Mouse (Mus musculus) liver, embryonic 12.5 days (tissue): Measurements from ENCODE around the gene Zfhx3. TPM values are rescaled to one million over a fixed set of nuclear protein-coding genes. Genes with fewer than 3 reads are reported as not detected.

Source experiments
- ATAC-seq: fragments of 200-750 bp; cut with Nextera tagmentation; 2 replicates; pipeline ENCODE4 v1.8.0; 2017; ENCODE audit warnings: moderate number of reproducible peaks, mild to moderate bottlenecking, moderate library complexity
- H3K27ac ChIP-seq: fragments of 300-500 bp; sonication (generic); 2 replicates; pipeline ENCODE4 v1.5.1; 2016; ENCODE audit warnings: mild to moderate bottlenecking
- H3K27me3 ChIP-seq: fragments of 300-500 bp; sonication (generic); replicated peaks from 2 replicates; pipeline ENCODE4 v1.6.1; 2016; ENCODE audit warnings: mild to moderate bottlenecking, moderate library complexity
- H3K36me3 ChIP-seq: fragments of 300-500 bp; sonication (generic); 2 replicates; pipeline ENCODE4 v1.6.1; 2016; ENCODE audit warnings: mild to moderate bottlenecking, moderate library complexity
- H3K4me1 ChIP-seq: fragments of 300-500 bp; sonication (generic); 2 replicates; pipeline ENCODE4 v1.6.1; 2016
- H3K4me2 ChIP-seq: fragments of 300-500 bp; sonication (generic); 2 replicates; pipeline ENCODE4 v1.6.1; 2016; ENCODE audit warnings: mild to moderate bottlenecking, moderate library complexity
- H3K4me3 ChIP-seq: fragments of 300-500 bp; sonication (generic); 2 replicates; pipeline ENCODE4 v1.5.1; 2016; ENCODE audit warnings: mild to moderate bottlenecking, moderate library complexity
- H3K9ac ChIP-seq: fragments of 300-500 bp; sonication (generic); 2 replicates; pipeline ENCODE4 v1.6.1; 2016; ENCODE audit warnings: mild to moderate bottlenecking, moderate library complexity
- H3K9me3 ChIP-seq: fragments of 300-500 bp; sonication (generic); replicated peaks from 2 replicates; pipeline ENCODE4 v1.6.1; 2016; ENCODE audit warnings: mild to moderate bottlenecking, moderate library complexity
- WGBS: fragments of 180-500 bp; shearing (Covaris S2); methylation state at CpG from one replicate; pipeline ENCODE4 v1.1.7; 2016; ENCODE audit not compliant: insufficient replicate concordance; 5-methylcytosine and 5-hydroxymethylcytosine counted together
- polyA plus RNA-seq: library from polyadenylated mRNA; unstranded; fragments of >200 nt; fragmentation: Nextera tagmentation; extraction: Ambion mirVana; gene quantifications from 2 replicates; pipeline ENCODE4 v1.2.1, GENCODE M21; 2016

Zfhx3 gene
- polyA plus RNA-seq, 1 experiment from 2014 or later, result 2.4 TPM

DNA sequence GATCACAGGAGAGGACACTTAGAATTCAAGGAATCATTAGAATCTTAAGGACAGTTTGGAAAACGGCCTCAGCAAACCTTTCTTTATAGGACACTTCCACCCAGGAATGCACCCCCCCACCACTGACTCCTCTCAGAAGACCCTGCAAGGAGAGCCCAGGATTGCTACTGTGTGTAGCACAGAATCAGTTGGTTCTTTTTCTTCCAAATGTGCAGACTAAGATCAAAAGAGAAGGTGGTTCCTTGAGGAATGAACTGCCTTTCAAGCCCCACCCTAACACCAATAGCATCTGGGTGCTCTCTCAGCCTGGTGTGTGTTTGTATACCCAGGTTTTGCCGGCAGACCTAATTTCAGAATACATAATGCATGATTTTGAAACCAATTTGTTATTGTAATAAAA is 279.6 kb downstream of the Zfhx3 start:
- no peak overlapping the region for H3K9ac ChIP-seq
- no peak overlapping the region for H3K4me3 ChIP-seq
- H3K36me3 ChIP-seq, result no peaks in the 10 kb centered on the region
- H3K9me3 ChIP-seq, result no peaks in the 10 kb centered on the region
- no peak for ATAC-seq
- no peaks in the 10 kb centered on the region for H3K27me3 ChIP-seq
- no peaks in the 10 kb centered on the region for H3K4me1 ChIP-seq
- WGBS, result 66% methylated on average over 2 of the region's 2 CpGs
- H3K4me2 ChIP-seq, result no peak overlapping the region
- H3K27ac ChIP-seq, result no peak overlapping the region

DNA sequence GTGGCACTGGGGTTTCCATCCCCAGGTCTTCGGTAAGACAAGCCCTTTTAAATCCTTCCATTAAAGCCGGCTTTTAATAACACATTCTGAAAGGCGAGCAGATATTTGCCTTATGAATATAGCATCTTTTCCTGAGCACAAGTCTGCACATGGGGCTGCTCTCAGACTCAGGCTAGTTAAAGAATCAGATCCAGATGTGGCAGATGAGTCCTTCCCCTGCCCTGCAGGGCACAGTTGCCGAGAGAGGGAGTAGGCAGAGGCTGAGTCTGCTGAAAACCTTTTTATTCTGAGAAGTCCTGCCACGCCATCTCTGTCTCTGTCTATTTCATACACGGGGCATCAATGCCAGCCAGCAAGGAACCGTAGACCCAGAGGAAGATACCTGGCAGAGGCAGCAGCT is 289.9 kb downstream of the Zfhx3 start:
- no peak overlapping the region for H3K9ac ChIP-seq
- no peaks in the 10 kb centered on the region for H3K36me3 ChIP-seq
- WGBS, result 70% methylated on average over 7 of the region's 7 CpGs
- H3K4me1 ChIP-seq, result no peaks in the 10 kb centered on the region
- no peak for ATAC-seq
- no peak overlapping the region for H3K27ac ChIP-seq
- H3K27me3 ChIP-seq, result no peaks in the 10 kb centered on the region
- H3K4me2 ChIP-seq, result no peak overlapping the region
- H3K9me3 ChIP-seq, result no peaks in the 10 kb centered on the region
- H3K4me3 ChIP-seq, result no peak overlapping the region

DNA sequence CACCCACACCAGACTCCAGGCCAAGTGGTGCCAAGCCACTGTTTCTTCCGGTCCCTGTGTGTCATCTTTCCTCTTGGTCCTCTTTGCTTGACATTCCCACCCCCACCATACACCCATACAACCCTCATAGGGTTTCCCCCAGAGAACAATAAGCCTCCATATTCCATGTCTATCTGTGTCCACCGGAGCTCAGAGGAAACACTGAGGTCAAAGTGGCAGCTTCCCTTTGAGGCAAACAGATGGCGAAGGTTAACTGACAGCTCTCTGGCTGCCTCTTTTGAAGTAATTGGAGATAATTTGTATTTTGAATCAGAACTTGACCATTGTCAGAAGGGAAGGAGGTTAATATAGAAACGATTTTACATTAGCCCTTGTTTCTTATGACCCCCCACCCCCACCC is 292.0 kb downstream of the Zfhx3 start:
- H3K4me3 ChIP-seq, result no peak overlapping the region
- WGBS, result 54% methylated on average over 4 of the region's 4 CpGs
- no peak overlapping the region for H3K27ac ChIP-seq
- H3K36me3 ChIP-seq, result no peaks in the 10 kb centered on the region
- no peak overlapping the region for H3K9ac ChIP-seq
- H3K27me3 ChIP-seq, result no peaks in the 10 kb centered on the region
- ATAC-seq, result no peak
- H3K9me3 ChIP-seq, result no peaks in the 10 kb centered on the region
- H3K4me2 ChIP-seq, result no peak overlapping the region
- no peaks in the 10 kb centered on the region for H3K4me1 ChIP-seq

DNA sequence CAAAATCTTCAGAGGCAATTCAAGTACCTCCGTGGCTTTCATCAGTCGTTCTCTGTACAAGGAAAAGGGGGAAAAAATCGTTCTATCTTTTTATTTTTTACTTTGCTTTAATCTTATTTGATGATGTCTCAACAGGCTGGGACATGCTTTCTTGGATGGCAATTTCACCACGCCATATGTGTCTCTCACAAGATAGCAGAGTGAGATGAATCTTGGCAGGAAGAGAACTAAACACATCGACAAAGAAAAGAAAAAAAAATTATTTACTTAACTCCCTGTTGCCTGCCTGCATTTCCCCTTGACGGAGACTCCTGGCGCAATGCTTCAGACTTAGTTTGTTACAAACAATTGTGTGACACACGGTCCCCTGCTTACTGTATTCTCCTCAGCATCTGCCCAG is 294.3 kb downstream of the Zfhx3 start:
- Histone ChIP-seq H3K4me2 (no peak overlapping the region), H3K9me3 (no peaks in the 10 kb centered on the region), H3K4me3 (no peak overlapping the region), H3K27me3 (no peaks in the 10 kb centered on the region), H3K36me3 (no peaks in the 10 kb centered on the region), H3K9ac (no peak overlapping the region), H3K4me1 (no peaks in the 10 kb centered on the region), H3K27ac (no peak overlapping the region)
- 59% methylated on average over 8 of the region's 8 CpGs for WGBS
- no peak for ATAC-seq

DNA sequence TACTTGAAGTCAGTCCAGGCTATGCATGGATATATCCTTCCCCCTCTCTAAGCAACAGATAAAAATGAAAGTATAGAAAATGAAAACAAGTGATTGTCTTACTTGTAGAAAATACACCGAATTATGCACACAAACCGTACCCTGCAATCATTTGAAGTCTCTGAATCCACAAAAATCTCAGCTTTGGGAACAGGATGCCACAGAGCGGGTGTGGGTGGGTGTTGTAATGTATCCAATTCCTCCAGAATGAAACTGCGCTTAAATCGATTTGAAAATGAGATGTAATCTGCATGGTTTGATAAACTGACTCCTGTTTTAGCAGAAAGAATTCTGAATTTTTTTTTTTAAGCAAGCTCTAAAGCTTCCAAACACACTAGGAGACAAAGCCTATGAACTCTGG is 297.1 kb downstream of the Zfhx3 start:
- no peaks in the 10 kb centered on the region for H3K36me3 ChIP-seq
- H3K9ac ChIP-seq, result no peak overlapping the region
- H3K27me3 ChIP-seq, result no peaks in the 10 kb centered on the region
- H3K4me1 ChIP-seq, result no peaks in the 10 kb centered on the region
- 71% methylated on average over 5 of the region's 5 CpGs for WGBS
- no peak overlapping the region for H3K27ac ChIP-seq
- no peaks in the 10 kb centered on the region for H3K9me3 ChIP-seq
- ATAC-seq, result no peak
- no peak overlapping the region for H3K4me3 ChIP-seq
- no peak overlapping the region for H3K4me2 ChIP-seq

DNA sequence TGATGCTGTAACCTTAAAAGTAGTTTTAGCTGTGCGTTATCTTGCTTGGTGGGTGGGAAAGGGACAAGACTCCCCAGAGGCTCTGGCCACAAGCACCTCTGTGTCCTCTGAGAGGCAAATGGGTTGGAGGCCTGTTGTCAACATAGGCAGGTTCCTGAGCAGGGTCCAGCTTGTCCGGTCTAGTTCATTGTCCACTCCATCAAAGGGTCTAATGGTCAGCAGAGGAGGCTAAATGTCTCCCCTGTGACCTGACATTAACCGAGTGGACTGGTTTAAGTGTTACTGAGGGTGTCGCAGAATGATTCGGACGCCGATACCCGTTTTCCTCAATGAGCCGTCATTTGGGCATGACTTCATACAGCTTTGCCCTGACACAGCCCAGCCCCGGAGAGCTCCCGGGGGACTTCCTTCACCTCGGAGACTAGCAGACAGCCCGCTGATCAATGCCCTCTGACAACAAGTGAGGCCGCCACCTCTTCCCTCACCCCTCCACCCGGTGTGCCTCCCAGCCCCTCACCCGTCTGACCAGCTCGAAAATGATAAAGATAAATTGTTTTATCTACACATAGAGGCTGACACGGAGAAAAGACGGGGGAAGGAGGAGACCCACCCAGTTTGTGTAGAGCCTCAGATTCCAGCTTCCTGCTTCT is 298.7 kb downstream of the Zfhx3 start:
- Histone ChIP-seq H3K4me2 (peak overlapping the region; percentile 32), H3K27ac (no peak overlapping the region), H3K4me1 (no peaks in the 10 kb centered on the region), H3K9me3 (no peaks in the 10 kb centered on the region), H3K27me3 (no peaks in the 10 kb centered on the region), H3K4me3 (no peak overlapping the region), H3K9ac (no peak overlapping the region), H3K36me3 (no peaks in the 10 kb centered on the region)
- ATAC-seq, result no peak
- 36% methylated on average over 19 of the region's 19 CpGs for WGBS

DNA sequence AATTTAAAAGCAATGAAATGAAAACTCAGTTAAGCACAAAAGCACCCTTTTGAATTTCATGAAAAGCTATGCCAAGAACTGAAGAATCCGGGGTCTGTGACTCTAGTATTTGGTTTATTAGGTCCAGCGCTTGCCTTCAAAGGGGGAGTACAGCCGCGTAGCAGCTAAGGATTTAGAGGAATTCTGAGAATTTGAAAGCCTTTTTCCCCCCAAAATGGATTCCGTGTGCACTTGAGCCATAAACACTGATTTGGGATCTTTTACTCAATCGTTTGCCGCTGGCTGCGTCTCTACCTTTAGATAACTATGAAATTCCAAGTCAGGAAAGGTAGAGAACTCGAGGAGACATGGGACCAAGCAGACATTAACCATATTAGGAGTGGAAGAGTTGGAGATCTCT is 300.8 kb downstream of the Zfhx3 start:
- 58% methylated on average over 9 of the region's 9 CpGs for WGBS
- ATAC-seq, result no peak

DNA sequence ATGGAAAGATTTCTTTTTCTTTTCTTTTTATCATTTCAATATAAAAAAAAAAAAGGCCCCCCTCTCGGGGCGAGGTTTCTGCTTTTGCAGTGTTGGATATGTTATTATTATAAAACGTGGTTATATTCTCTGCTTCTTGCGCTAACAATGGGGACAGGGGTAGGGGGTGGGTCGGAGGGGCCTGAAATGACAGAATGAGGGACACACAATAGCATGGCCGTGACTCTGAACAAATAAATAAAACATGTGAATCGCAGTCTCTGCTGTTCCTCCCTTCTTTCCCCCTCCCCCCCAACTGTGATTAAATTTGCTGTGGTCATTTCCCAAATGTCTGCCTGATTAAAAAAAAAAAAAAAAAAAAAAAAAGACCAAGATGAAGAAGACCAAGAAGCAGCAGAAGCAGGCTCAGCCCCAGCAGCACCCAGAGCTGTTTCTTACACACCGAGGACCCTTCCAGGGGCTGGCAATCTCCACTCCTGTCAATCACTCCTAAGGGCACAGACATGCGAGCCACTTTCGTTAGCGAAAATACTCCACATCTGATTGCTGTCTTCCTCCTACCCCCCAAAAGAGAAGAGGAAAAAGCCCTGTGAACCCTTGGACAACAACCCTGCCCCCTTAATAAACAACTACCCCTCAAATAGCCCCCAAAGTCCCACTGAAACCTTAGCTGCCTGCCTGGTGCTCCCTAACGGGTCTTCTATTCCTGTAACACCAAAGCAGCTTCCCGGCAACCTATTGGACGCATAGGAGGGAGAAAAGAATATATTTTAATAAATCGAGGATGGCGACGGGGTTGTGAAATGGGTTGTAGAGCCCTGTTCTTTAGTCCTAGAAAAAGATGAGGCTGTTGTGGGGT is 302.4 kb downstream of the Zfhx3 start:
- 65% methylated on average over 17 of the region's 17 CpGs for WGBS
- H3K4me1 ChIP-seq, result no peaks in the 10 kb centered on the region
- H3K27me3 ChIP-seq, result no peaks in the 10 kb centered on the region; the same call in 1 of the 2 replicates
- H3K36me3 ChIP-seq, result no peaks in the 10 kb centered on the region
- H3K9me3 ChIP-seq, result no peaks in the 10 kb centered on the region
- H3K4me3 ChIP-seq, result no peak overlapping the region
- no peak overlapping the region for H3K4me2 ChIP-seq
- no peak for ATAC-seq
- no peak overlapping the region for H3K9ac ChIP-seq
- no peak overlapping the region for H3K27ac ChIP-seq

More for the DNA sequence above, 300.8 kb downstream of the Zfhx3 start:
- H3K36me3 ChIP-seq, result no peaks in the 10 kb centered on the region
- H3K9me3 ChIP-seq, result no peaks in the 10 kb centered on the region
- H3K4me1 ChIP-seq, result no peaks in the 10 kb centered on the region
- no peaks in the 10 kb centered on the region; the same call in 1 of the 2 replicates for H3K27me3 ChIP-seq
- no peak overlapping the region for H3K4me3 ChIP-seq
- no peak overlapping the region for H3K4me2 ChIP-seq
- H3K9ac ChIP-seq, result no peak overlapping the region
- no peak overlapping the region for H3K27ac ChIP-seq

DNA sequence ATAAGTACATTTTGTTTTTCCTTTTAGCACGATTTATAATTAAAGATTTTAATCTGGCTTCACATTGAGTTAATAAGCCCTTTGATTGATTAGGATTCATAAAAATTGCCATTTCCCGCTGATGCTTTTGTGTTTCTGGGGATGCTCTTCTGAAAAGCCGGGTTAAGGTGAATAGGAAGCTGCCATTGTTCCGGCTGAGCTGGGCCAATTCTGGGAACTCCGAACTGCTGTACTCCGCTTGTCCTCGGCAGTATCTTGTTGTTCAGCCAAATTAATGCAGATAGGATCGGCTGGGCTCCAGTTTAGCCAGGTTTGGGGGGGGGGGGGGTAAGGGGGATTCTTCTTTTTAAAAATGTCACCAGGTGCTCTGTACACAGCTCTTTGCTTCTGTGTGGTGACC is 303.1 kb downstream of the Zfhx3 start:
- WGBS, result 70% methylated on average over 8 of the region's 8 CpGs

DNA sequence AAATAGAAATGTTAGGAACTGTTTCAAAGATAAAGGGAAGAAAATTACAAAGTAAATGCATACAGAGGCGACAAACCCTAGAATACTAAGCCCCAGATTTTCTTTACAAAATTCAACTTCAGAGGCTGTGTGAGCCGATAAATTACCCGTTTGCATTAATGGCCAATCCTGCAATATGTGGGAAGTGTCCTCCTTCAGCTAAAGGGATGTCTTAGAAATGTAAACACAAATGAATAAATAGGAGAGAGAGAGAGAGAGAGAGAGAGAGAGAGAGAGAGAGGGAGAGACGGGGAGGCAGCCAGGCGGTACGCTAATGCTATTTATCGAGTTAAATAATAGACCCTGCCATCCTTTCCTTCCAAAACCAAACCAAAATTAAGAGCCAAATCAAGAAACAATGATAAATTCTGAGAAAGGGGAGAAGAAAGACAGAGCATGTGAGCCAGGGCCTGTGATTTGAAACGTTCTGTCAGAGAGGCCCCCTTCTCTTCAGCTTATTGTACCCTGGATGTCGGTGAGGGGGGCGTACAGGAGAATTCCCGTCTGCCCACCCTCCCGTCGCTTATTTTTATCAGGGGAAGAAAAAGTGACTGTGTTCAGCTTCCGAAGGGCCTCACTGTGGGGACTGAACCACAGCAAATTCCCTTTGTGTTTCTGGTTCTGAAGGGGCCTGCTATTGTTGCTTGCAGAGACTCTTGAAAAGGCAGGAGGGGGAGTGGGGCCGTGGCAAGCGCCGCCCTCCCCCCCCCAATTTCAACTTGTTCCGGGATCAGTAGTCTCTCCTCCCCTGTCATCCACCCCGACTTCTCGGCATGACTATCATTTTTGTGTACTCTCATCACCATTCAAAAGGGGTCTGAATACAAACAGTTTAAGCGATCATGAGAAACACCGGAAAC is 303.8 kb downstream of the Zfhx3 start:
- ATAC-seq, result no peak
- no peak overlapping the region for H3K4me2 ChIP-seq
- 68% methylated on average over 22 of the region's 22 CpGs for WGBS

More for the DNA sequence above, 303.1 kb downstream of the Zfhx3 start:
- ATAC-seq, result no peak
- H3K4me1 ChIP-seq, result no peaks in the 10 kb centered on the region
- no peak overlapping the region for H3K4me3 ChIP-seq
- no peak overlapping the region for H3K27ac ChIP-seq
- H3K9ac ChIP-seq, result no peak overlapping the region
- H3K4me2 ChIP-seq, result no peak overlapping the region
- no peaks in the 10 kb centered on the region for H3K36me3 ChIP-seq
- no peaks in the 10 kb centered on the region for H3K9me3 ChIP-seq
- no peaks in the 10 kb centered on the region; the same call in 1 of the 2 replicates for H3K27me3 ChIP-seq

DNA sequence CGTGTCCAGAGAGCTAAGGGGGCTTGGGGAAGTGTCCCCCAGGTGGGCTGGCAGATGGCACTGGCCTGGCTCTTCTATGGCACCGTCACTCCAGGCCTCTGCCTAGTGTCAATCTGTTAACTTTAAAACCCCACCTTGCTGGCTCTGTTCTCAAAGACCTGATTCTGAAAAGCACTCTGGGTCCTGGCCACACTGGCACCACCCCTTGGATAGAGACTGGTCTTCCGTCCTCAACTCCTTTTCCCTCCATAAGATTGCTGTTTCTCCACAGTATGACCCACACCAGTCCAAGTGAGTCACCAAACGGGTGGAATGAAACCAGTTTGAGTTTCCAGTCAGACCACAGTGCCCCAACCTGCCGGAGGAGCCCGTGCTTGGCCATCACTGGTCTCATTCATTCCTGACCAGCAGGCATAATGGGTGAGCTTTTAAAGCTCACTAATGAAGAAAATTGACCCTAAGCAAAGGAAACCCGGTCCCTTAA is 304.5 kb downstream of the Zfhx3 start:
- Histone ChIP-seq H3K9me3 (no peaks in the 10 kb centered on the region), H3K4me2 (no peak overlapping the region), H3K4me3 (no peak overlapping the region), H3K27me3 (no peaks in the 10 kb centered on the region; the same call in 1 of the 2 replicates), H3K4me1 (no peaks in the 10 kb centered on the region), H3K27ac (no peak overlapping the region), H3K36me3 (no peaks in the 10 kb centered on the region), H3K9ac (no peak overlapping the region)
- WGBS, result 58% methylated on average over 7 of the region's 7 CpGs
- no peak for ATAC-seq

More for the DNA sequence above, 303.8 kb downstream of the Zfhx3 start:
- Histone ChIP-seq H3K4me1 (no peaks in the 10 kb centered on the region), H3K4me3 (no peak overlapping the region), H3K9ac (no peak overlapping the region), H3K9me3 (no peaks in the 10 kb centered on the region), H3K27ac (no peak overlapping the region), H3K27me3 (no peaks in the 10 kb centered on the region; the same call in 1 of the 2 replicates), H3K36me3 (no peaks in the 10 kb centered on the region)
